Mouse (Mus musculus) cerebellum, adult 18-20 months (tissue): Measurements from ENCODE around the gene Afap1l2.

Experiments
- DNase-seq, 2 experiments: peaks; one replicate each; pipeline ENCODE4 v3.0.0; 2021

The Afap1l2 gene

DNA sequence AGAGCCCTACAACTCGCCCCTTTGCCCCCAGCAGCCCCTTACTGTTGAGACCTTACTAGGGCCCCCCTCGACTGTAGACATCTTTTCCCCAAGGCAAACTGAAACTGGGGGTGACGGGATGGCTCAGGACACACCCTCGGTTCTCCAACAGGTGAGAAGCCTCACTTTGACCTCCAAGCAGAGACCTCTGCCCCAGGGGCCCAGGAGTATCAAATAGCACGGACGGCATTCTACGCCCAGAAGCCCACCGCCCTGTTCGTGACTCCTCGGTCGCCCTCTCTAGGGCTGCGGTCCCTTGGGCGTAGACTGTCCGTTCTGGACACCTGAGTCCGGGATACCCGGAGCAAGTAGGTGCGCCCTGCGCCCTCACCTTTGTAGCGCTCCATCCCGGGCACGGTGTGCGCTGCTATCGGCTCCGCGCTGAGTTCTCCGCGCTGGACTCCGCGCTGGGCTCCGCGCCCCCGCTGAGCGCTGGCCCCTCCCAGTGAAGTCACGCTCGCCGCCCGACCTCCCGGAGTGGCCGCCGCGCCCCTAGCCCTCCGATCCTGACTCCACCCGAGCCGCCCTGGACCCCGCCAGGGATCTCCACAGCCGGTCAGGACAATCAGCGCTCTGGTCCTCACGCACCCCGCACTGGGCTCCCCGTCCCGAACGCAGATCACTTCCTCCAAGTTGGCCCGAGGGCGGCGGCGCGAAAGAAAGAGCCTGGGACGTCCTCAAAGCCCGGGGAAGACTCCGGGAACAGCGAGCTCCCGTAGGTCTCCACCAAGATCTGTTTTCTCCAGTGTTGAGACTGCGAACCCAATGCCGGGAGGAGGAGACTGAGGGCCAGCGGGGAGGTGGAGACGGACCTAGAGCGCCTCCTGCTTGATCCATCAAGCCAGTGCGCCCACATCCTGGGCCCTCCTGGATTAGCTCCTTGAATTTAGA is at the start of gene Afap1l2:
Afap1l2 (minus strand) TSS at position 448 of the 930 bp plus-strand sequence.
- peak; percentile 87 to 89 for DNase-seq

DNA sequence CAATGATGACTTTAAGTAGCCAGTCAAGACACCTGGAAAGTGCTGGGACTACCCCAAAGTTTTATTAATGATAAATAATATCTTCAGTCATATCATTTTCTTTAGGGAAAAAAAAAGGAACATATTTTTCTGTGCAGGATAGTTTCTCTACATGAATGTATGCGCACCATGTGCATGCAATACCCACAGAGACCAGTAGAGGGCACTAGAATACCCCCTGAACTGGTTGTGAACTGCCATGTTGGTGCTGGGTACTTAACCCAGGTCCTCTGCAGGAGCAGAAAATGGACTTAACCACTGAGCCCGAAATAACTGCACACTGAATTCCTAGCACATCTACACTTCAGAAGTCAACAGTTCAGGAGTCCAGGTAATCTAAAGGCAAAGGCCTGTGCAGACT is 49.5 kb upstream of the Afap1l2 start:
- no peak for DNase-seq

DNA sequence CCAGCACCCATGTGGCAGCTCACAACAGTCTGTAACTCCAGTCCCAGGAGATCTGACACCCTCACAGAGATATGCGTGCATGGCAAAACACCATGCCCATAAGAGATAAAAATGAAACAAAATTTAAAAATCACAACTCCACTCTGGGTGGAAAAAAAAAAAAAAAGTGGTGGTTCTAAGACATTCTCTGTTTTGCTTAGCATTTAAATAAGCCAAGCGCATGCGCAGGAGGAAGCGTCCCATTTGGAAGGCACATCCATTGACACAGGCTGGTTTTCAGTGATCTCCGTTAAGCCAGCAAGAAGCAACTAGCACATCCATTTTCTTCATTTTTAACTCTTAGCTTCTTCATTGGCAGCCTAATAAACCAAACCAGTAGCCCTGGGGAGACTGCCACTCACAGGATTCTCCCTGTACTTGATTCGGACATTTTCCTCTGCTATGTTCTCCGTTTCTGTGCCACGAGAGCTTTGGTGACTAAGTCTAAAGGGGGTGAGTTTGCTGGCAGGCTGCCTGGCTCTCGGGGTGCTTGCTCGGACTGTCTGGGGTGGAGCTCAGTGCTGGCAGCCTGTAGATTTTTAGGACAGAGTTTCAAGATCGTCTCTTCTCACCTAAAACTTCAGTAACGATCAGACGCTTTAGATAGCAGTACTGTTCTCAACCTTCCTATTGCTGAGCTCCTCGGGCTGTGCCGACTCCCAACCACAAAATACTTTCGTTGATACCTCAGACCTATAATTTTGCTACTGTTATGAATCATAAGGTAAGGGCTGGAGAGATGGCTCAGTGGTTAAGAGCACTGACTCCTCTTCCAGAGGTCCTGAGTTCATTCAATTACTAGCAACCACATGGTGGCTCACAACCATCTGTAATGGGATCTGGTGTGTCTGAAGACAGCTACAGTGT is 47.4 kb upstream of the Afap1l2 start:
- DNase-seq, result peak; percentile 48 to 53

DNA sequence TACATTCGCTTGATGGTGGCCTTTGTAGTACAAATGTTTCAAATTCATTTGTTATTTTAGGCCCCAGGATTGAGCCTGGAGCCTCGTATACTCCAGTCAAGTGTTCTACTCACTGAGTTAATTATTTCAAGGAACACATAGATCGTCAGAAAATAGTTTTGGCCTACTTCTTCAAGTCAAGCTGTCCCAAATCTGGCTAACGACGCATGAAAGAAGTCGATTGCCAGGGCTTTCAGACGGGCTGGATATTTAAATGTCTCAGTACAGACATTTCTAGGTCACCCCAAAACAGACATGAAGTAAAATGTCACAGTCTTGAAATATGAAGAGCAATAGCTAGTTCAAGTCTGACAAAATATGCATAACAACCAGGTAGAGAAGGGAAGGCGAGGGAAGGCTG is 44.9 kb upstream of the Afap1l2 start:
- DNase-seq, result no peak

DNA sequence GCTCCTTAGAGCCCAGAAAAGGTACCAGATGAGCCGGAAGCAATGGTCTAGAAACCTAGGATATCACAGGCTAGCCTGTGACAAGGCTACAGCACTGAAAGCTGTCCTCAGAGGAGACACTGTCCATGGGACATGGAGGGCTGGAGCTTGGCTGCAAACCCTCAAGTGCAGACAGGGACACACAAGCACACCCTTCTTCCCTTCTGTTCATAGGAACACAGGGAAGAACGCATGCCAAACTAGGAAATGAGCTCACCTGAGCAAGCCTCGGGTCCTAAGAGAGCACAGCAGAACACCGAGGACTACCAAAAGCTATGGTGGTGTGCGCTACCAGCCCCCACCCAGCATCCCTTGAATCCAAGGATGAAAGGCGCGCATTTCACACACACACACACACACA is 44.0 kb upstream of the Afap1l2 start:
- no peak for DNase-seq

DNA sequence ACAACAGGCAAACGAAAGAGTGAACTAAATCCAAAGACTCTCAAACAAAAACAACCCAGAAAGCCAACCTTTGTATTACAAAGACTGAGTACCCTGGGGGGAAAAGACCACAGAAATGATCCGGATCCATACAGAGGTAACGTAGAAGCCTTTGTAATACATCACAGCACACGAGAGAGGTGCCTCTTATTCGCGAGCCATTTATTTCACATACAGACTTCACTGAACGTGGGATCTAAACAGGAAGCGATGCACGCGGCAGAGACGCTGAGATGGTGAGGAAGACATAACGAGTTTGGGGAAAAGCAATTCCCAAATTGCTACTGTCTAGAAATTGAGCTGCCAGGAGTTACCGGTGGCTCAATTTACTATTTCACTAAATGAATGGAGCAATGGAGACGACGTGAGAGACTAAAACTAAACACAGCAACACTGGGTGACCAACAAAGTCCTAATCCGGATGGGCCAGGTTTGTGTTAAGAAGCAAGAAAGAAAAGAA is 41.6 kb upstream of the Afap1l2 start:
- no peak for DNase-seq

DNA sequence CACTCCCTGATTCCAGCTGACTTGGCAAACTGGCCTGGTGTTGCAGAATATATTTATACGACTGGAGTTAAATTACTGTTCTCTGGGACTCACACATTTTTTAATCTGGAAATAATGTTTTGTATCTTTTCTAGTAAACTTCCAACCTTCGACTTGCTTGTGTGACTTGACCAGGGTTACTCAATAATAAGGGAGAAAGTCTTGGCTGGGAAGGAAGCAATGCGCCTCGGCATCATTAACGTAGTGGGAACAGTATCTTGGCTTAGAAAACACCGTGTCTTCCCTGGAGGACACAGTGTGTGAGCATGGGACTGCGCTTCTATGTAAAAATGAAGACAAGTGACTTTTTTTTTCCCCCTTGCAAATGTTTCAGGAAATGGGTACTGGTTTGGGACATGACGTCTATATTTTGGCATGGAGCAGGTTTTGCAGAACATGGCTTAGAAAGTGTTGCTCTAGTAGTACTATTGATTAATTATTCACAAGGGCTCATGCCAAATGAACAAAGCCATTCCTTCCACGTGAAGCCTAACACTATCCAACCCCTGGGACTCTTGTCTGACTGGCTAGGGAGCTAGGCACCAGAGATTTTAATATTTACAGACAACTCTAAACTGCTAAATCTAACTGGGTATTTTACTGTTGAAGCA is 39.8 kb upstream of the Afap1l2 start:
- no peak for DNase-seq

DNA sequence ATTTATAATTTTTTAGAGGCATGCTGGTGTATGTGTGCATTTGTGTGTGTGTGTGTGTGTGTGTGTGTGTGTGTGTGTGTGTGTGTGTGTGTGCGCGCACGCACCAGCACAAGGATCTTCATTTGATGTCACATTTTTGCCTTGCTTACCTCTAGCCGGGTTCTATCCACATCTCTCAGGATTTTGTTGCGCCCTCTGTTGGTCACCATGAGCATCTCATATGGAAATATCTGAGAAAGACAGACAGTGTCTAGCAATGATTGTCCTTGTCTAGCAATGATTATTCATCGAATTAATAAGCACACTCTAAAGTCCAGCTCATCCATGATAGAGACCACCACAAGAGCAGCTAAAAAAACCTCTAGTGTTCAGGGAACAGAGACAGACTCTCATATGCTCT is 31.2 kb upstream of the Afap1l2 start:
- DNase-seq, result peak; percentile 49 to 53

DNA sequence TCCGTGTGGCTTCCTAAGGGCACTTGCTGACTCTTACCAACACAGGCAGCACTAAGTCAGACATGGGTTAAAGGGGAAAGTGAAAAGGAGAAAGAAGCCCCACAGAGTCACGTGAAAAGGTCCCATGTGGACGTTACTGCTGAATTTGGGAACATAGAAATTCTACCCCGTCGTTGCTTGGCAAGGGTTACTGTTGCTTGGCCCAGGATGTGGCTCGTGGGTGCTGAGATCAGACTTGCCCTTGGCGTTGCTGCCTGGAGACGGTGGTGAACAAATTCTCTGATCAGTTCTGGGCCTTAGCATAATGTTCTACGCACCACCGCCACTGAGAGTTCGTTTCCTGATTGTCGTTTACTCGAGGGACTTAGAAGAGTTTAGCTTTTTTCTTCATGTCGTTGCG is 28.8 kb upstream of the Afap1l2 start:
- DNase-seq, result no peak

DNA sequence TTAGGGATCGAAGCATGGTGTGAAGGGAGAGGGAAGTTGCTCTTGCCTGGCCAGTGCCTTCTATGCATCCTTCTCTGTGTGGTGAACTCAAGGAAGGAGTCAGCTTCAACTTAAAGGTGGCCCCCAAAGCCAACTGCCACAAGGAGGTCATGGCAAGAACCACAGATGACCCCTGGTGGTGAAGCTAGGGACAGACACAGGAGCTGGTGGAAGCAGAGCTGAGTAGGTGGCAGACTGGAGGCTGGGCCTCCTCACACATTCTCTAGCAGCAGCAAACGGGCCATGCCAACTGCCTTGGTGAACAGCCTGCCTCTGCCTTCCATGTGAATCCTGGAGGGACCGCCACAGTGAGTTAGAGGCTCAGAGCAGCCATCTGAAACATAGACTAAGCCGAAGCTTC is 23.6 kb upstream of the Afap1l2 start:
- peak; percentile 67 to 76 for DNase-seq

DNA sequence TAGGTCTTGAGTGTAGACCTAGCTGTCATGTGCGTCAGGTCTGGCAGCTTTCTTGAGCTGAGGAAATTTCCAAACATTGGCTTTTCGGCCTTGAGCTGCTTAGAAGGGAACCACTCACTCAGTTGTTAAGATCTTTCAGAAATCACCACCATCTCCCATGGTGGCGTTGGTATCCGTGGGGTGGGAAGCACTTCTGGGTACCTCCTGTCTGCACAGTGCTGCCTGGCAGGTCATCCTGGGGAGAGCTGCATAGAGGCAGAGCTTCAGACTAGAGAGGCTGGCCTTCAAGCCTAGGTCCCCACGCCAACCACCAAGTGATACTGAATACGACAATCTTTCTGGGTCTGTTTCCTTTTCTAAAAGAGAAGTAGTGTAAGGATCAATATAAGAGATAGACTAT is 21.4 kb upstream of the Afap1l2 start:
- DNase-seq, result no peak

DNA sequence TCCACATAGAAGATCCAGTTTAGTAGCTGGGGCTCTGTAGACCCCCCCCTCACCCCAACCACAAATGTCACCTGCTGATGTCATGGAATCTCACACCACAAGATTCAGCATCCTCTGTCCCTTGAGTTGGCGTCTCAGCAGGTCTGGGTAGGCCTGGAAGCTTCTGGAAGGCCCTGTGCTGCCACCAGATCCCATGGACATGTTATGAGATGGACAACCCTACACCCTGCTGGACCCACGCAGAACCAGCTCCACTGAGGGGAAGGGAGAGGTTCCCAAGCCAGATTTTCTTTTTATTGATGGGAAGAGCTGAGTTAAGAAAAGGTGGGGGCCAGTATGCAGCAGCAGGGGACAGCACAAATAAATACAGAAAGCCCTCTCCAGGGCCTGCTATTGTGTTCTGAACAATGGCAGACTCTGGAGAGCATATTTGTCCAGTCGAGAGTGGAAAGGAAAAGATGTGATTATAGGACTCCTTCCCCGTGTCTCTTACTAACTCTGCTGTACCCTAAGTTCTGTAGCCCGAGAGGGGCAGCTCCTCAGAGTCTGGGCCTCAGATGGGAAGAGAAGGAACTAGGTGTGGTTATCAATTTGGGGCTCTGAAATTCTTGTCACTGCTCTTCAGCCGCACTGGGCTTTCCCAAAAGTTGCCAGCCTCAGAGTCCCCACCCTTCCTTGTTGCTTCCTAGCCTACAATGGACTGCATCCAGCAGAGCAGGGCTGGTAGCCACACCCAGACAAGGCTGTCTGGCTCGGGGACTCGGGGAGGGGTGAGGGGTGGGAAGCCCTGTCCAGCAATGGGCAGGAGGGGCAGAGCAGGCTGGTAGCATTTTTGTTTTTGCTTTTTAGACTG is 20.5 kb upstream of the Afap1l2 start:
- DNase-seq, result no peak

DNA sequence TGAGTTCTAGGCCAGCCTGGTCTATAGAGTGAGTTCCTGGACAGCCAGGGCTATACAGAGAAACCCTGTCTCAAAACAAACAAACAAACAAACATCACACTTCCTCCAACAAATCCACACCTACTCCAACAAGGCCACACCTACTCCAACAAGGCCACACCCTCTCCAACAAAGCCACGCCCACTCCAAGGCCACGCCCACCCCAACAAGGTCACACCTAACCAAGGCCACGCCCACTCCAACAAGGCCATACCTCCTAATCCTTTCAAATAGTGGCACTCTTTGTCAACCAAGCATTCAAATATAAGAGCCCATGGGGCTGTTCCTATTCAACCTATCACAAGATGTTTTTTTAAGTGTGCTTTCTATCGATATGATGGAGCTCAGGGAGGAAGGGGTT is 18.5 kb upstream of the Afap1l2 start:
- DNase-seq, result no peak

DNA sequence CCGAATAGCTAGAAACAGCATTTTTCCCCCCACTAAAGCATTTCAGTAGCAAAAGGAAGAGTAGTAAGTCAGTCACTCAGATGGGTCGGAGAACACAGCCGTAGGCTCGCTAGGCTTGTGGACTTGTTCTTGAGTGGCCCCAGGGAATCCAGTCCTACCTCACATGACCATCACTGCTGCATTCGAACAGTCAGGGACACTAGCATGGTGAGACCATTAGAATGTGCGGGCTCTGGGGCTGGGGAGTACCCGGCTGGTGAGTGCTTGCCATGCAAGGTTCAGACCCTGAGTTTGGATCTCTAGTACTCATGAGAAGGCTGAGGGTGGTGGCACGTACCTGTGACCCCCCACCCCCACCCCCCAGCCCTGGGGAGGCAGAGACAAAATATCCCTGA is 9.8 kb upstream of the Afap1l2 start:
- DNase-seq, result no peak

DNA sequence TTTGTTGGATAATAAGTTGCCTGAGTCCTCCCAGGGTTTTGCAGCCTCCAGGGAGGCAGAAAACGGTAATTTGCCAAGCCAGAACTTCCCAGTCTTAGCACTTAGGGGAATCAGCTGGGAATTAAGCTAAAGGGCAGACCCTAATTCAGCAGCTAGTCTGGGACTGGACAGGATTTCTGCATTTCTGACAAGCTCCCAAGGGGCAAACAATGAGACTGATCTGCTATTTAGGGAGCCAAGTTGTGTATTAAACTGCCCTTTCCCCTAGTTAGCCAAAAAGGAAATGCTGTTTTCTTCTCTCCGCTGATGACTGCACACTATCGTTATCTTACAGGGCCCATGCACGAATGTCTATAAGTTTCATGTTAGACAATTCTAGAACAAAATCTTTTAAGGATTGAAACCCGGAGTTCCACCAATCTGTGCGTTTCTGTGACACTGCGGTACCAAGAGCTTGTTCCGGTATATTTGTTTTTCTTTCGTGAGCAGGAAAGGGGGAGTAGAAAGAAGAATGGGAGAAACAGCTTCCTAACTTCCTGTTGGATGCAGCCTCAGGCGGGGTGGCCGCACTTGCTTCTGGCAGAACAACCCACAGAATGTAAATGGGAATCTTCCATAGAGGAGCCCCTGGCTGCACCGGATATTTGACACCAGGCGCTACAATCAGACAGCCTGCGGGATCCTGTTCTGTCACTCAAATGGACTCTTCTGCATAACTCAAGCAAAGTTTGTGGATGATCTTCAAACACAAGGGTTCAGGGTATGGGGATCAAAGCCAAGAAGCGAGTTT is 9.2 kb upstream of the Afap1l2 start:
- no peak for DNase-seq

DNA sequence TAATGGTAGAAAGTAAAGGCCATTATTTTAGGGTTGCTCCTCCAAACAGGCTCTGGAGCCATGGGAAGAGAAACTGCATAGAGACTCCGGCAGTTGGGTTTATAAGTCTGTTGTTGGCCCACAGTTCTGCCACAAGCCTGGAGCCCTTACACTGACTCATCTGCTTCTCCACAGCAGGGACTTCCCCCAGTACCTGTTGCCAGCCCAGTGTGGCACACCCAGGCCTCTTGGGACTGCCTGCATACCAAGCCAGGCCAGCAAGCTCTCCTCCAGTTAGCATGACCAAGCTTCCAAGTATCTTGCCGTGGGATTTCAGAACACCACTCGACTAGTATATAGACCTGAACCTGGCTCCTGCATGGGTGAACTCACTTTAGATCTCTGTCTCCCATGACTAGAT is 6.8 kb upstream of the Afap1l2 start:
- DNase-seq, result no peak

DNA sequence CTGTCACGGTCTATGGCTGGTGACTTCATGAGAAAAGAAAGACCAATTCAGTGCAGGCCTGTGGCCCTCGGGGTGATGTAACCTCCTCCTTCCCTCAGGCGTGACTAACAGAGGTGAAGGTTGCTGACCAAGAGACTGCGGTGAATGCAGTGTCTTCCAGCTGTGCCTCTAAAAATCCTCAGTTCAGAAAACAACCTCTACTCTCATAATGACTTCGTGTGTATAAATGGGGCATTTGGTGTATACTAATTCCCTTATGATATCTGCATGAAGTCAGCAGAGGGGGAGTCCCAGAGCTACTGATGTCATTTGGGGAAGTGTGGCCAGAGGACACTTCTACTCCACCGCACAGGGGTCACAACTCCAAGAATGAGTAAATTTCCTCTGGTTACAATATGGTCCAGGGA is 5.2 kb upstream of the Afap1l2 start:
- no peak for DNase-seq

DNA sequence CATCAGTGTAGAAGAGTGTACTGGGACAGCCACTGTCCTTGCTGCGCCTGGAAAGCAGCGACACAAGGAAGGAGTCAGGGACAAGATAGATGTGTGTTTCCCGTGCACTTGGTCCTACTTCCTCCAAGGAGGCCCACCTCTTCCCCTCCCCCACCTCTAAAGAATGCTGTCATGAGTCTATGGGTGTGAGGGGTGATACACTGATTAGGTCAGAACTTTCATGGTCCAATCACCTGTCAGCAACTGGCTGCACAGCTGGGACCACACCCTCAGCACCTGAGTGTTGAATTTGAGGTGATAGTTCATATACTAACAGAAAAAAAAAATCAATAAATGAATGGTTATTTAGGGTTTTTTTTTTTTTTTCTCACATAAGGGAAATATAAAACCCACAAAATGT is 4.0 kb upstream of the Afap1l2 start:
- no peak for DNase-seq

DNA sequence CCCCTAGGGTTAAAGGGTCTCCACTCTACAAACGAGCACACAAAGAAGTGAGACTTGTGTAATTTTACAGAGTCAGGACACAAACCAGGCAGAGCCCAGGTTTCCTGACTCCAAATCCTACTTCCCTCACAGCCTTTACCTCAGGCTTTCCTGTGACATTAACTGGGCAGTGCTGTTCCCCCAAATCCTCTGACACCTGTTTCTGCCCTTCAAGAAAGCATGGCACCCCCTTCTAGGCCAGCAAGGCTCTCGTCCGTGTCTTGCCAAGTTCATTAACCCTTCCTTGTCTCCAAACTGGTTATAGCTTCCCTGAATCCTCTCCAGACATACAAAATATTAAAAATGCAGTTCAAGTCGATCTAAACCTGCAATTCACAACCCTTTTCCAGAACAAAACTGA is 2.0 kb upstream of the Afap1l2 start:
- no peak for DNase-seq

DNA sequence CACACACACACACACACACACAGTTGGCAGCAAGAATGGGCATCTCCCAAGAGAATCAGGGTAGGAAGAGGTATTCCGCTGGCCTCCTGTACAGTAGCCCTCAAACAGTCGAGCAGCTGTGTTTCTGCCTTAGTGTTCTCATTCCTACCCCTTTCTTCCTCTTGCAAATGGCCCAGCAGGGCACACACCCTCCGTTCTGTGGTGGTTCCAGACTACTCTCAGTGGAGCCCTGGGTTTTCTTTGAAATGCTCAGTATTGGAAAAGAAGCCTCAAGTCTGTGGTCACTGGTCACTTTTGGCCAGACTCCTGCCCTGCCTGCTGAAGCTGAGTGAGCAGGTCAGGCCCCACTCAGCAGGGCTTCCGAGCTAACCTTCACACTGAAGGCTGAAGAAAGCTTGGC is 1.6 kb upstream of the Afap1l2 start:
- no peak for DNase-seq

DNA sequence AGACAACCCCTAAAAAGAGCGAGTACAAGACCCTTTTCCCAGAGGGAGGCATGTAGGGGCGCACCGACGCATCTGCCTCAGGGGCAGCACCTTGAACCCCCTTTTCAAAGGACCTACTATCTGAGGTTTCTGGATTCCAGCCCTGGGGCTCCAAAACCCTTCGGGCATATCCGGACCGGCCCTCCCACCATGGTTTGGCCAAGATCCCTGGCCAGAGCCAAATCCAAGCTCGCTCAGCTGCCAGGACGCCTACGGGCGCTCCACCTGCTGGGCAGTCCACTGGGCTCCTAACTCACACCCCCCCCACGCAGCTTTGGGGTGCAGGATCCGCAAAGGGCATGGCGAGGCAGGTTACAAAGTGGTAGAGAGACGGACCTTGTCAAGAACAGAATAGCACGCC is 737 bp downstream of the Afap1l2 start:
- DNase-seq, result peak; percentile 87 to 89
